Comparison of ENCODE assay signal across 8 mouse cellular contexts in the genomic region with DNA sequence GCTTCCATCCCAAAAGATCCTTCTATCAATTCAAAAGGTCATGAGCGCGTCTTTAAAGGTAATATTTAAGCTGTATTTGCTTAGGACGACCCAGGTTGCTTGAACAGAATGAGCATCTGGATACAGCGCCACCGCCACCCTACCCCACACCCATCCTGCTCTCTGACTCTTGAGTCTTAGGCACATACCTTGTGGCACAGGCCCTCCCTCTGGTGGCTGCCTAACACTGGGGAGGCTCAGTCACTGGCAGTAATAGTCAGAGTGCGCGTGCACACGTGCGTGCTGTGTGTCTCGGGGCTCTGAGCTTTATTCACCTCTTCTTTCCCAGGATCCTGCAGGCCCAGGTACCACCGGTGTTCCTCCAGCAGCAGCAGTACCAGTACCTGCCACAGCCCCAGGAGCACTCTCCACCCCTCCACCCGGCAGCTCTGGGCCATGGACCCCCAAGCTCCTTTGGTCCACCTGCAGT. TPM values are rescaled to one million over a fixed set of nuclear protein-coding genes. Genes with fewer than 3 reads are reported as not detected.
DNase-seq lines count a peak whose midpoint lies in the region; ATAC-seq and TF ChIP-seq lines count a peak whose summit lies in the region.

No protein-coding gene starts in this region.

- no peak for TF ChIP-seq EP300 in stomach, postnatal 0 days (optimal IDR thresholded peaks at IDR 0.05)

- no peak overlapping the region for H3K9ac ChIP-seq in lung, embryonic 14.5 days
- peak overlapping the region; percentile 67 for H3K9ac ChIP-seq in heart, embryonic 13.5 days
- H3K9ac ChIP-seq in stomach, postnatal 0 days (ENCODE audit: low read length) = no peak overlapping the region

- peak overlapping the region; percentile 83; the same call in 1 of the 2 replicates for H3K27ac ChIP-seq in lung, embryonic 14.5 days (ENCODE audit: low read depth)
- H3K27ac ChIP-seq in heart, embryonic 13.5 days (replicated peaks) = peak overlapping the region; percentile 99
- H3K27ac ChIP-seq in limb, embryonic 10.5 days = peak overlapping the region; percentile 82; the same call in 1 of the 2 replicates
- no peak overlapping the region for H3K27ac ChIP-seq in stomach, postnatal 0 days (replicated peaks)

- peak overlapping the region; percentile 78 for H3K4me2 ChIP-seq in lung, embryonic 14.5 days
- peak overlapping the region; percentile 90; the same call in 1 of the 2 replicates for H3K4me2 ChIP-seq in heart, embryonic 13.5 days
- no peak overlapping the region for H3K4me2 ChIP-seq in stomach, postnatal 0 days (replicated peaks; ENCODE audit: low read depth)

- peak; percentile 51; the same call in 1 of the 2 replicates for TF ChIP-seq CTCF in lung, embryonic 14.5 days (IDR thresholded peaks at IDR 0.05; ENCODE audit: low read depth)
- peak; percentile 46 for TF ChIP-seq CTCF in stomach, postnatal 0 days (IDR thresholded peaks at IDR 0.05; ENCODE audit: low read depth)

- WGBS in lung, embryonic 14.5 days = 77% methylated on average over 12 of the region's 12 CpGs
- 82% methylated on average over 12 of the region's 12 CpGs for WGBS in heart, embryonic 13.5 days
- WGBS in limb, embryonic 10.5 days = 90% methylated on average over 12 of the region's 12 CpGs
- WGBS in stomach, postnatal 0 days = 83% methylated on average over 12 of the region's 12 CpGs

- no peak for ATAC-seq in lung, embryonic 14.5 days (ENCODE audit: insufficient read depth)
- no peak for ATAC-seq in heart, embryonic 13.5 days (ENCODE audit: extremely low read depth, insufficient number of reproducible peaks, low FRiP score, low TSS enrichment)
- ATAC-seq in stomach, postnatal 0 days (ENCODE audit: low FRiP score, low TSS enrichment) = no peak

- H3K27me3 ChIP-seq in lung, embryonic 14.5 days (ENCODE audit: insufficient read depth, low read length) = no peaks in the 10 kb centered on the region
- no peaks in the 10 kb centered on the region for H3K27me3 ChIP-seq in heart, embryonic 13.5 days (replicated peaks)
- no peaks in the 10 kb centered on the region for H3K27me3 ChIP-seq in limb, embryonic 10.5 days (ENCODE audit: low read depth, poor library complexity, severe bottlenecking)
- H3K27me3 ChIP-seq in stomach, postnatal 0 days (ENCODE audit: control insufficient read depth, insufficient read depth, low read length) = no peaks in the 10 kb centered on the region

- peaks cover 59% of the 10 kb centered on the region for H3K4me1 ChIP-seq in lung, embryonic 14.5 days (ENCODE audit: insufficient read depth)
- peaks cover 90% of the 10 kb centered on the region for H3K4me1 ChIP-seq in heart, embryonic 13.5 days
- H3K4me1 ChIP-seq in limb, embryonic 10.5 days = peaks cover 95% of the 10 kb centered on the region
- H3K4me1 ChIP-seq in stomach, postnatal 0 days (replicated peaks; ENCODE audit: control insufficient read depth, insufficient read depth) = peaks cover 15% of the 10 kb centered on the region

- H3K9me3 ChIP-seq in lung, embryonic 14.5 days (ENCODE audit: low read depth, low read length) = no peaks in the 10 kb centered on the region
- no peaks in the 10 kb centered on the region for H3K9me3 ChIP-seq in heart, embryonic 13.5 days
- H3K9me3 ChIP-seq in limb, embryonic 10.5 days (replicated peaks) = no peaks in the 10 kb centered on the region
- no peaks in the 10 kb centered on the region for H3K9me3 ChIP-seq in stomach, postnatal 0 days (ENCODE audit: control insufficient read depth, low read length)

- H3K36me3 ChIP-seq in lung, embryonic 14.5 days (ENCODE audit: insufficient read depth) = peaks cover 82% of the 10 kb centered on the region
- peaks cover 83% of the 10 kb centered on the region for H3K36me3 ChIP-seq in heart, embryonic 13.5 days
- peaks cover 86% of the 10 kb centered on the region for H3K36me3 ChIP-seq in limb, embryonic 10.5 days
- H3K36me3 ChIP-seq in stomach, postnatal 0 days (ENCODE audit: control insufficient read depth, insufficient read depth, low read length) = peaks cover 49% of the 10 kb centered on the region

- H3K4me3 ChIP-seq in lung, embryonic 14.5 days (ENCODE audit: low read depth, low read length) = no peak overlapping the region
- H3K4me3 ChIP-seq in heart, embryonic 13.5 days = no peak overlapping the region
- H3K4me3 ChIP-seq in limb, embryonic 10.5 days = 0 out of 2 replicates have a peak overlapping the region, but pooled peaks have one; percentile 9
- no peak overlapping the region for H3K4me3 ChIP-seq in stomach, postnatal 0 days (ENCODE audit: low read depth, low read length)

- no peak for DNase-seq in lung, embryonic 14.5 days
- DNase-seq in lung, adult 18-20 months = no peak
- no peak for DNase-seq in limb, embryonic 10.5 days (ENCODE audit: low spot score)
- DNase-seq in stomach, postnatal 0 days (ENCODE audit: low spot score) = no peak
- no peak for DNase-seq in layer of hippocampus, adult 18-20 months (ENCODE audit: low spot score in 2 of 2)
- DNase-seq in urinary bladder, postnatal 36 days (ENCODE audit: low spot score in 2 of 2) = no peak
- DNase-seq in testis, postnatal 10 days (ENCODE audit: low spot score) = no peak

RNA-seq across cellular contexts. Expression of gene Amotl2, which starts 6.8 kb away (rescaled TPM):
- 40.3 and 49.4 TPM in 2 replicates for polyA plus RNA-seq in lung, embryonic 14.5 days (2014; fragmentation: Nextera tagmentation; extraction: Ambion mirVana)
- 35.9 and 36.6 TPM in 2 replicates for polyA plus RNA-seq in heart, embryonic 13.5 days (2015; fragmentation: Nextera tagmentation; extraction: Ambion mirVana)
- polyA plus RNA-seq in limb, embryonic 10.5 days (2016; fragmentation: Nextera tagmentation; extraction: Ambion mirVana) = 41.6 and 49.1 TPM in 2 replicates
- 18.6 and 22.7 TPM in 2 replicates for polyA plus RNA-seq in stomach, postnatal 0 days (2015; fragmentation: Nextera tagmentation; extraction: Ambion mirVana)
- total RNA-seq in layer of hippocampus, adult 18-20 months (2021) = 10 to 100 TPM; 19.2 to 20.5 TPM
